Mouse (Mus musculus) liver, adult 2 months (tissue): ENCODE measurements around the gene Tmem251.

ENCODE experiments used
- CTCF ChIP-seq: fragments of 200-500 bp; IDR thresholded peaks from 2 replicates; pipeline ENCODE4 v1.5.1; 2011; ENCODE audit warnings: low read depth, low read length, control low read depth
- POLR2A ChIP-seq: fragments of 200-500 bp; IDR thresholded peaks from 2 replicates; pipeline ENCODE4 v1.6.1; 2011; ENCODE audit warnings: low read length, control low read depth; ENCODE audit not compliant: insufficient read depth; ENCODE audit errors: extremely low read depth

DNA sequence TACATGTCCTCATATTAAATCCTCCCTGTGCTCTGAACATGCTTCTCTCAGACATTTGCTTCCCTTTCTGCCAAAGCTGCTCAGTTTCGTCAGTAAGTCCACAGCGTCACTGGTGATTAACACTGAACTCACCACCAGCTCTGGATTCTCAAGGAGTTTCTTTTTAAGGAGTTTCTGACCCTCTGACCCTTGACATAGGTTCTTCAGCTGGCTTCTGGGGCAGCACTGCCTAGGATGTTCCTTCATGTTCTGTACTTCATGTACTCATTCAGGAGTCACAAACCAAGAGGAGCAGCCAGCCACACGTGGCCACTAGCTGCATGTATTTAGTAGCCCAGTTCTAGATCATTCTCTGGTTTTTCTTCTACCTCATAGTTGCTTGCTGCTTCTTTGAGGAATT is 4.7 kb downstream of the Tmem251 start:
- TF ChIP-seq CTCF (no peak), POLR2A (no peak)
